Mouse (Mus musculus): ENCODE results near the gene Hmga2. TPM values are rescaled to one million over a fixed set of nuclear protein-coding genes. Genes with fewer than 3 reads are reported as not detected.
"Not testable (repeated sequence)": the region's sequence is repeated elsewhere in the genome, so short reads cannot be mapped to it uniquely, and the experiment has no call there.

The Hmga2 gene
- polyA plus RNA-seq, 1 experiment from 2014 or later: 160 TPM

- H3K27me3 ChIP-seq (ENCODE audit: low read depth, poor library complexity, severe bottlenecking): no peaks in the 10 kb centered on the region
- WGBS: 64% methylated on average over 19 of the region's 19 CpGs
- H3K9me3 ChIP-seq (replicated peaks): no peaks in the 10 kb centered on the region
- DNase-seq (ENCODE audit: low spot score): no peak
- H3K4me3 ChIP-seq: no peak overlapping the region
- peaks cover 41% of the 10 kb centered on the region for H3K4me1 ChIP-seq
- no peak overlapping the region for H3K27ac ChIP-seq
- H3K36me3 ChIP-seq: peaks cover 85% of the 10 kb centered on the region
Measured at GRCm38 (mm10) chr10:120377327-120377752, 98.9 kb downstream of the Hmga2 start.

DNA sequence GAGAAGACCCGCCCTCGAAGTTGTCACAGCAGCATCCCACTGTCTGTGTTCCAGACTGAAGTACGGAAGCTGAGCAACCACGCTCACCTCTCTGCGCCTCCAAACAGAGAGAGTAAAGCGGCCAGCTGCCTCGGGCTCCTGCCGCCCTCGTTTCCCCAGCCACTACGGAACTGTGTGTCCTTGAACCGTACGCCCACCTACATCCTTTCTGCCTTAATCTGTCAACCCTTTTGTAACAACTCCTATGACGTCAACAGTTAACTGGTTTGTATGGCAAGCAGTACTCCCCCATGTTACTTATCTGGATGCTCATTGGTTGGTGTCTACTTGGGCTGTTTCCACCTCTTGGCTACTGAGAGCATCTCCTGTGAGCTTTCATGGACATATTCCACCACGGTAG is 100.8 kb downstream of the Hmga2 start:
- no peak for DNase-seq (ENCODE audit: low spot score)
- peaks cover 86% of the 10 kb centered on the region for H3K36me3 ChIP-seq
- peaks cover 52% of the 10 kb centered on the region for H3K4me1 ChIP-seq
- H3K4me3 ChIP-seq: no peak overlapping the region
- H3K27me3 ChIP-seq (ENCODE audit: low read depth, poor library complexity, severe bottlenecking): no peaks in the 10 kb centered on the region
- WGBS: 94% methylated on average over 14 of the region's 14 CpGs
- H3K27ac ChIP-seq: no peak overlapping the region
- no peaks in the 10 kb centered on the region for H3K9me3 ChIP-seq (replicated peaks)

DNA sequence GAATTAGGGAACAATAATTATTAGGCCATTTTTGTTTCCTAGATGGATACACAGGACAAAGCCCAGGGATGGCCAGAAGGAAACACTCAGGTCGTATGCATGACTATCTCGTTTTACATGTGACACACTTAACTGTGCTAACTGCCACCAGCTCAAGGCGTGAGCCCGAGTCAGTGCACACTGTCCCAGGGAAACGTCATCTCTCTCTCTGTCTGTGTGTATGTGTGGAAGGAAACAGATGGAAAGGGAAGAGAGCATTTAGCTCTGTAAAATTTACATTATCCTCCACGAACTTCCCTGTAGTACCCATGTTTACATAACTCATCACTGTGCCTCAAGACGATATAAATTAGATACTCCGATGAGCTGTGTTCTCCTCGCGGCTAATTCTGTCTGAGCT is 105.1 kb downstream of the Hmga2 start:
- H3K4me3 ChIP-seq: no peak overlapping the region
- H3K27ac ChIP-seq: no peak overlapping the region
- H3K9me3 ChIP-seq (replicated peaks): no peaks in the 10 kb centered on the region
- no peak for DNase-seq (ENCODE audit: low spot score)
- peaks cover 88% of the 10 kb centered on the region for H3K36me3 ChIP-seq
- 82% methylated on average over 10 of the region's 10 CpGs for WGBS
- H3K4me1 ChIP-seq: peaks cover 61% of the 10 kb centered on the region
- no peaks in the 10 kb centered on the region for H3K27me3 ChIP-seq (ENCODE audit: low read depth, poor library complexity, severe bottlenecking)

DNA sequence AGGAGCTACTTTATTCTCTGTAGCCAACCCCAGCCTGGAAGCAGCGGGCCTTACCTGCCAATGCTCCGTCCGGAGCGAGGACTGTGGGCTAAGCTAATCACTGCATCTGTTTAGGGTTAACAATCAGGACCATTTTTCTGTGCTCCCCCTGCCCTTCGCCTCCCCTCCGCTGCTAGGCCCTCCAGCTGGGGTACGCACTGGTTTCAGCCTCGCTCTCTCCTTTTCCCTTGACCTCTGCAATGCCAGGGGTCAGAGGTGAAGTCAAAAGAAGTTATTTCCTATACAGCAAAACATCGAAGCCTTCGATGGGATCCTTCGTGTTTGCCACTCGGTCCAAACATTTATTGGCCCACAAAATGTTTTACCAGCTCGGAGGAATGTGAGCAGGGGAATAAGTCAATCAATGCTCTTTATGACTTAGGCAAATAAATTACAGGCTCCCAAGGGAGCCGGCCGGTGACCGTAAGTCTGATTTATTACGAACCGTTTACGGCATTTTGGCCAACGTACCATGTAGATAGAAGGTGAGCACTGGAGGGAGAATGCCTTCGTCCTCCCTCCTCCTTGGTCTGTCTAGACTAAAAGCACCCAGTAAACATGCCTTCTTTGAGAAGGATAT is 107.0 kb downstream of the Hmga2 start:
- DNase-seq (ENCODE audit: low spot score): peak; percentile 62
- WGBS: 17% methylated on average over 21 of the region's 21 CpGs
- H3K4me1 ChIP-seq: peaks cover 73% of the 10 kb centered on the region
- no peaks in the 10 kb centered on the region for H3K9me3 ChIP-seq (replicated peaks)
- peak overlapping the region; percentile 6 for H3K4me3 ChIP-seq
- H3K27ac ChIP-seq: peak overlapping the region; percentile 72
- no peaks in the 10 kb centered on the region for H3K27me3 ChIP-seq (ENCODE audit: low read depth, poor library complexity, severe bottlenecking)
- H3K36me3 ChIP-seq: peaks cover 82% of the 10 kb centered on the region

DNA sequence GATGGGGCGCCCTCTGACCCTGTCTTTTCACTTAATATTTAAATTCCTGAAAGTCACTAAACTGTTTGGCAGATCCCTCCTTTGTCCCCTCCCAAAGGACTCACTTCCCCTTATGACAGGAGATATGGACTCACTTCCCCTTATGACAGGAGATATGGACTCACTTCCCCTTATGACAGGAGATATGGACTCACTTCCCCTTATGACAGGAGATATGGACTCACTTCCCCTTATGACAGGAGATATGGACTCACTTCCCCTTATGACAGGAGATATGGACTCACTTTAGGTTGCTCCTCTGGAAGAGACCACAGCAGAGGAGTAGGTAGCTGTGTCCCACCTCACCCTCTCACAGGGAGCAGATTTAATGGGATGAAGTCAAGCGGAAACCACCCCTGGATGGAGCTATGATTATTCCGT is 110.1 kb downstream of the Hmga2 start:
- Histone ChIP-seq H3K27ac (peak overlapping the region; percentile 78), H3K36me3 (peaks cover 83% of the 10 kb centered on the region), H3K4me1 (peaks cover 72% of the 10 kb centered on the region)
- H3K4me3 ChIP-seq; H3K27me3 ChIP-seq (ENCODE audit: low read depth, poor library complexity, severe bottlenecking); DNase-seq (ENCODE audit: low spot score); H3K9me3 ChIP-seq (replicated peaks): not testable (repeated sequence)
- WGBS: 90% methylated on average over 3 of the region's 3 CpGs

DNA sequence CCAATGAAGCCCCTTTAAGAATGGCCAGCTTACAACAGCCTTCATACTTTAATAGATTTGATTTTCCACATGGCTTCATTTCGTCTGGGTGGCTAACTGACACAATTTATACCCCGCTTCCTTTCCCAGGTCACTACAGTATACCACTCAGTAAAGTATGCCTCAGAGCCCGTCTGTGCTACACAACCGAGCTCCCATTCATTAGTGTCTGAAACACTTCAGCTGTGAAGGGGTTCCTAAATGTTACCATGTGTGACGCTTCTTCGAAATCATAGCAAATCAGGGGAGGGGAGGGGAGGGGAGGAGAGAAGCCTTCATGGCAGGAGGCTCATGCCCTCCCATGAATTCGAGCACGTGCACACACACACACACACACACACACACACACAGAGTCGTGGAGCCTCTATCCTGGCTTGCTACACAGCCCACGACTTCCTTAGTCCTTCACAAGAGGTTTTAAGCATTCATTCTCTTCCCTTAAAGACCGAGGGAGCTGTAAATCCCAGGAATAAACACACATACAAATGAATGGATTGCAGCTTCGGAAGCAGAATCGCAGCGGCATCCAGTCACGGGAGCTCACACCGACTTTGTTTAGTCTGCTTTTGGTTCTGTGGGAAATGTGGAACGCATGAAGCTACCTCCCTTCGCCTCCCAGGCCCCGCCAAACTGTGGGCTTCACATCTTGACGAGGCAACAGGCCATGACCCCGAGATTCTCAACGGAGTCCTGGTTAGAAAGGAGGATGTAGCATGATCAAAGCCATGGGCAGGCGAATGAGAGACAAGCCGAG is 110.7 kb downstream of the Hmga2 start:
- WGBS: 36% methylated on average over 24 of the region's 24 CpGs
- H3K9me3 ChIP-seq (replicated peaks): no peaks in the 10 kb centered on the region
- peak overlapping the region; percentile 78 for H3K27ac ChIP-seq
- no peaks in the 10 kb centered on the region for H3K27me3 ChIP-seq (ENCODE audit: low read depth, poor library complexity, severe bottlenecking)
- H3K4me1 ChIP-seq: peaks cover 66% of the 10 kb centered on the region
- H3K4me3 ChIP-seq: no peak overlapping the region
- peak; percentile 64 for DNase-seq (ENCODE audit: low spot score)
- H3K36me3 ChIP-seq: peaks cover 85% of the 10 kb centered on the region

- Histone ChIP-seq H3K27ac (no peak overlapping the region), H3K4me1 (peaks cover 51% of the 10 kb centered on the region), H3K4me3 (no peak overlapping the region), H3K27me3 (ENCODE audit: low read depth, poor library complexity, severe bottlenecking) (no peaks in the 10 kb centered on the region), H3K9me3 (replicated peaks) (no peaks in the 10 kb centered on the region), H3K36me3 (peaks cover 87% of the 10 kb centered on the region)
- DNase-seq (ENCODE audit: low spot score): no peak
- WGBS: 72% methylated on average over 20 of the region's 20 CpGs
Measured at GRCm38 (mm10) chr10:120363983-120364582, 112.2 kb downstream of the Hmga2 start.

DNA sequence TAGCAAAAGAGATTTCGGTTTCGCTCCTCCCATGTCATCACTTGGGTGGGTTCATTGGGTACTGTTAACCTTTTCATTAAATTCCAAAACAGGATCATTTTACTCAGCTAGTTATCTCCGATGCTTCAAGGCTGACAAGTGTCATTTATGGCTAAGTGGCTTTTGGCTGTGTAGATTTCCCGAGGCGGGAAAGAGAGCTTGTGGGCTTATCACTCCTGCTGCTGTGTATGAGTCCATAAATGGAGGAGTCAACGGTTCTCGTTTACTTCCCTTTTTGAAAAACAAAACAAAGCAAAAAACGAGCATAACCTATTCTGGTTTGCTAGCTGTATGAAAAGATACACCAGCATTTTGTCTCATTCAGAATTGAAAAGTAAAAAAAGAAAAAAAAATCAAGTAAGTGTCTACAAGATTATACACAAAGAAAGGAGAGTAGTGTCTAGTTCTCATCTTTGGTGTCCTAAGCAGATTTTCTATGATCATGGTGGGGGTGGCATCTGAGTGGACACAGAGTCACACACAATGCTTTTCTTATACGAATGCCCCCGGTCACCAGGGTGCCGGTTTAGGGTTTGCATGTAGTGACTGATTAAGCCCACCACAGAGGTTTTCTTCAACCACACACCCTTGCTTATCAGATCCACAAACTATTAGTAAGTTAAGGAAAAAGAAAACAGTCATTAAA is 112.8 kb downstream of the Hmga2 start:
- Histone ChIP-seq H3K36me3 (peaks cover 82% of the 10 kb centered on the region), H3K4me1 (peaks cover 45% of the 10 kb centered on the region)
- not testable (repeated sequence) for H3K9me3 ChIP-seq (replicated peaks); H3K27me3 ChIP-seq (ENCODE audit: low read depth, poor library complexity, severe bottlenecking); H3K27ac ChIP-seq; DNase-seq (ENCODE audit: low spot score); H3K4me3 ChIP-seq
- 94% methylated on average over 11 of the region's 11 CpGs for WGBS

GRCm38 (mm10) chr10:120354523-120355030 is 121.7 kb downstream of the Hmga2 start:
- Histone ChIP-seq H3K36me3 (peaks cover 8% of the 10 kb centered on the region; the same call in 1 of the 2 replicates), H3K27me3 (ENCODE audit: low read depth, poor library complexity, severe bottlenecking) (no peaks in the 10 kb centered on the region), H3K4me3 (no peak overlapping the region), H3K4me1 (peaks cover 4% of the 10 kb centered on the region; the same call in 1 of the 2 replicates), H3K9me3 (replicated peaks) (no peaks in the 10 kb centered on the region), H3K27ac (no peak overlapping the region)
- DNase-seq (ENCODE audit: low spot score): no peak
- 74% methylated on average over 13 of the region's 13 CpGs for WGBS

- Histone ChIP-seq H3K27me3 (ENCODE audit: low read depth, poor library complexity, severe bottlenecking) (no peaks in the 10 kb centered on the region), H3K27ac (no peak overlapping the region), H3K9me3 (replicated peaks) (no peaks in the 10 kb centered on the region), H3K36me3 (no peaks in the 10 kb centered on the region), H3K4me1 (no peaks in the 10 kb centered on the region), H3K4me3 (no peak overlapping the region)
- WGBS: 91% methylated on average over 6 of the region's 6 CpGs
- DNase-seq (ENCODE audit: low spot score): no peak
Measured at GRCm38 (mm10) chr10:120345325-120345724, 130.9 kb downstream of the Hmga2 start.

DNA sequence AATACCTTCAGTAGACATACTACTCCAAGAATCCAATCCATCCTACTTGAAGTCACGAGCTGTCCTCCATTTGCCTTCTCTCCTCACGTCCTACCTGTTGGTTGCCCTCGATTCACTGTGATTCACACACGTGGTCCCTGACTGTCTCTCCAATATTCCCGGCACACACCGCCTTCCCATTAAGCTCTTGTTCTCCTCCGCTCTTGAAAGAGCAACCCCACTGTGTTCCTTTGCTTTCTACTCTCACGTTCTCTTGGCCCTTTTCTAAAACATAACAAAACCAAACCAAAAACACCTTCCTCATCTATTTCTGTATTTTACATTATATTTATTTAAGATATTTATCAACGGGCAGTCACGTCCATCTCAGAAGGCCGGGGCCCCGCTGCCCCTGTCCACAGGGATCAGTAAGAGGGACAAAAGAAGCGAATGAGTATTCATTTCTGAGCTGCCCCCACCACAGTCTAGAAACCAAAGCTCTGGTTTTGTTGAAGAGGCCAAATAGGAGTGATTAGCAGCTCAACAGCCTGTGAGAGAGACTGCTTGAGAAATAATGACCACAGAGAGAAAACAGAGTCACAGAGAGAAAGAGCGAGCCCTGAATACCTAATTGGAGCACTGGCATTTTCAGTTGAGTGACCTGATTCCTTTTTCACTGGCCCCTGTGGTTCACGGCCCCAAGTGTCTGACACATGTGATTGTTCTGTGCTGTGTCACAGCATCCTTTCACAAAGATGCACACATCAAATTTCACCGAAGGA is 131.5 kb downstream of the Hmga2 start:
- Histone ChIP-seq H3K27ac (no peak overlapping the region), H3K9me3 (replicated peaks) (no peaks in the 10 kb centered on the region), H3K4me1 (peaks cover 3% of the 10 kb centered on the region), H3K36me3 (no peaks in the 10 kb centered on the region), H3K27me3 (ENCODE audit: low read depth, poor library complexity, severe bottlenecking) (no peaks in the 10 kb centered on the region), H3K4me3 (no peak overlapping the region)
- DNase-seq (ENCODE audit: low spot score): no peak
- 91% methylated on average over 16 of the region's 16 CpGs for WGBS

DNA sequence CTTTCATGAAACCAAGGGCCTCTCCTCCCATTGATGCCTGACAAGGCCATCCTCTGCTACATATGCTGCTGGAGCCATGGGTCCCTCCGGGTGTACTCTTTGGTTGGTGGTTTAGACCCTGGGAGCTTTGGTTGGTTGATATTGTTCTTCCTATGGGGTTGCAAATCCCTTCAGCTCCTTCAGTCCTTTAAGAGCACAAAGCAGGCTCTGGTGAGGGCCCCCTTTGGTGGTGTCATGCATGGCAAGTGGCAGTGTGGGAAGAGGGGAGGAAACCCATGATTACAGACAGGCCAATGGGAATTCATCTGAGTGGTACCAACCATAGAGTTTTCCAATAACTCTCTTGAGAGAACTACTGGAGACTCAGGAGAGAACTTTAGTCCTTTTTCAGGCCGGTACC is 136.4 kb downstream of the Hmga2 start:
- not testable (repeated sequence) for H3K4me3 ChIP-seq; H3K9me3 ChIP-seq (replicated peaks); H3K27ac ChIP-seq; H3K36me3 ChIP-seq; H3K27me3 ChIP-seq (ENCODE audit: low read depth, poor library complexity, severe bottlenecking)
- DNase-seq (ENCODE audit: low spot score): peak; percentile 25
- peaks cover 16% of the 10 kb centered on the region for H3K4me1 ChIP-seq
- 86% methylated on average over 2 of the region's 2 CpGs for WGBS

Measured in limb, embryonic 10.5 days (tissue).